ENCODE assay signal across 9 mouse cellular contexts in the genomic region with DNA sequence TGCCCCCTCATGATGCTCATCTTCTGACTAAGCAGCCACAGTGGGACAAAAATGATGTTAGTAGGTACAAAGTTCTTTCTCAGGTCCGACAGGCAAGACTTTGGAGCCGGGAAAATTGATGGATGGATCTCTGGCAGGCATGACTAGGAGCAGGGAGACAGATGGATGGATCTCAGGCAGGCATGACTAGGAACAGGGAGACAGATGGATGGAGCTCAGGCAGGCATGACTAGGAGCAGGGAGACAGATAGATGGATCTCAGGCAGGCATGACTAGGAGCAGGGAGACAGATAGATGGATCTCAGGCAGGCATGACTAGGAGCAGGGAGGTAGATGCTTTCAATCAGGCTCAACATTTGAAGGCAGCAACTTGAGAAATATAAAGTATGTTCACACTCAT. TPM values are rescaled to one million over a fixed set of nuclear protein-coding genes. Genes with fewer than 3 reads are reported as not detected.
DNase-seq lines count a peak whose midpoint lies in the region; ATAC-seq and TF ChIP-seq lines count a peak whose summit lies in the region.
"Had no signal": no experiment of that assay in that cellular context is flagged by ENCODE, and none has a peak within 500 bp of the region (broad histone marks: within the 10 kb centered on the region; RNA-seq: fewer than 3 reads in every experiment).

No protein-coding gene starts in this region.

- H3K27ac ChIP-seq in limb, embryonic 12.5 days = no peak overlapping the region
- H3K27ac ChIP-seq in limb, embryonic 10.5 days = no peak overlapping the region
- H3K27ac ChIP-seq in forebrain, postnatal 0 days (ENCODE audit: low read depth, low read length) = peak overlapping the region; percentile 71
- H3K27ac ChIP-seq in neural tube, embryonic 14.5 days (ENCODE audit: low read depth, low read length) = no peak overlapping the region
- H3K27ac ChIP-seq: liver, embryonic 13.5 days had no signal

- WGBS in limb, embryonic 12.5 days = 30% methylated on average over 2 of the region's 2 CpGs
- 30% methylated on average over 2 of the region's 2 CpGs for WGBS in limb, embryonic 10.5 days
- WGBS in forebrain, postnatal 0 days = 18% methylated on average over 2 of the region's 2 CpGs
- 21% methylated on average over 2 of the region's 2 CpGs for WGBS in neural tube, embryonic 14.5 days

- no peak for TF ChIP-seq CTCF in forebrain, postnatal 0 days (IDR thresholded peaks at IDR 0.05; ENCODE audit: low read depth)

- no peak for ATAC-seq in limb, embryonic 12.5 days (ENCODE audit: insufficient number of reproducible peaks, insufficient read depth, low FRiP score, low TSS enrichment, low read depth)
- ATAC-seq in forebrain, postnatal 0 days = peak; percentile 95
- ATAC-seq in neural tube, embryonic 14.5 days (ENCODE audit: low read depth) = no peak
- no peak for ATAC-seq in megakaryocyte progenitor cell, adult 5-6 weeks (replicated peaks; ENCODE audit: poor library complexity)

- H3K36me3 ChIP-seq in limb, embryonic 12.5 days = no peaks in the 10 kb centered on the region
- H3K36me3 ChIP-seq in limb, embryonic 10.5 days = no peaks in the 10 kb centered on the region
- H3K36me3 ChIP-seq in forebrain, postnatal 0 days (ENCODE audit: insufficient read depth) = no peaks in the 10 kb centered on the region
- no peaks in the 10 kb centered on the region for H3K36me3 ChIP-seq in neural tube, embryonic 14.5 days (ENCODE audit: control insufficient read depth, insufficient read depth, low read length)
- H3K36me3 ChIP-seq: liver, embryonic 13.5 days had no signal

- DNase-seq in limb, embryonic 10.5 days (ENCODE audit: low spot score) = no peak
- peak; percentile 83 for DNase-seq in forebrain, postnatal 0 days
- DNase-seq in layer of hippocampus, adult 9-11 months = peak; percentile 80
- DNase-seq in c-Kit-positive CD71-positive TER-119-positive erythroid progenitor cells, embryonic 14.5 days (ENCODE audit: low spot score) = no peak
- no peak for DNase-seq in spleen, postnatal 14 days (ENCODE audit: low spot score in 2 of 2)
- DNase-seq: liver, embryonic 13.5 days had no signal

- peak overlapping the region; percentile 19 for H3K4me3 ChIP-seq in limb, embryonic 12.5 days (replicated peaks)
- no peak overlapping the region for H3K4me3 ChIP-seq in limb, embryonic 10.5 days
- peak overlapping the region; percentile 43 for H3K4me3 ChIP-seq in forebrain, postnatal 0 days (ENCODE audit: low read depth, low read length)
- peak overlapping the region; percentile 25; the same call in 1 of the 2 replicates for H3K4me3 ChIP-seq in neural tube, embryonic 14.5 days (ENCODE audit: low read depth, low read length)
- H3K4me3 ChIP-seq: liver, embryonic 13.5 days had no signal

- H3K9me3 ChIP-seq in limb, embryonic 12.5 days = no peaks in the 10 kb centered on the region
- no peaks in the 10 kb centered on the region for H3K9me3 ChIP-seq in limb, embryonic 10.5 days (replicated peaks)
- H3K9me3 ChIP-seq in forebrain, postnatal 0 days (ENCODE audit: low read length) = no peaks in the 10 kb centered on the region
- H3K9me3 ChIP-seq in neural tube, embryonic 14.5 days (ENCODE audit: control insufficient read depth, low read length) = no peaks in the 10 kb centered on the region
- H3K9me3 ChIP-seq: liver, embryonic 13.5 days had no signal

- H3K9ac ChIP-seq in limb, embryonic 12.5 days (replicated peaks) = no peak overlapping the region
- H3K9ac ChIP-seq in forebrain, postnatal 0 days = peak overlapping the region; percentile 58
- H3K9ac ChIP-seq in neural tube, embryonic 14.5 days (replicated peaks; ENCODE audit: low read depth, low read length) = no peak overlapping the region
- H3K9ac ChIP-seq: liver, embryonic 13.5 days had no signal

- H3K4me2 ChIP-seq in limb, embryonic 12.5 days = peak overlapping the region; percentile 18
- H3K4me2 ChIP-seq in forebrain, postnatal 0 days (ENCODE audit: low read depth) = peak overlapping the region; percentile 48
- H3K4me2 ChIP-seq in neural tube, embryonic 14.5 days (ENCODE audit: low read depth, low read length) = peak overlapping the region; percentile 43
- H3K4me2 ChIP-seq: liver, embryonic 13.5 days had no signal

- no peaks in the 10 kb centered on the region for H3K4me1 ChIP-seq in limb, embryonic 12.5 days (replicated peaks)
- no peaks in the 10 kb centered on the region for H3K4me1 ChIP-seq in limb, embryonic 10.5 days
- H3K4me1 ChIP-seq in forebrain, postnatal 0 days (ENCODE audit: insufficient read depth) = no peaks in the 10 kb centered on the region
- no peaks in the 10 kb centered on the region for H3K4me1 ChIP-seq in neural tube, embryonic 14.5 days (ENCODE audit: control insufficient read depth, insufficient read depth, low read length)
- H3K4me1 ChIP-seq: liver, embryonic 13.5 days had no signal

- 0 out of 2 replicates have a peak, but pooled peaks cover 6% of the 10 kb centered on the region for H3K27me3 ChIP-seq in limb, embryonic 12.5 days
- no peaks in the 10 kb centered on the region; the same call in 1 of the 2 replicates for H3K27me3 ChIP-seq in limb, embryonic 10.5 days (ENCODE audit: low read depth, poor library complexity, severe bottlenecking)
- H3K27me3 ChIP-seq in forebrain, postnatal 0 days (ENCODE audit: insufficient read depth, low read length) = no peaks in the 10 kb centered on the region
- H3K27me3 ChIP-seq in neural tube, embryonic 14.5 days (ENCODE audit: control insufficient read depth, insufficient read depth, low read length) = no peaks in the 10 kb centered on the region

RNA-seq across cellular contexts. Expression of gene Alox8, which starts 13.8 kb away (rescaled TPM):
- 0.08 TPM in 1 of 2 replicates, not detected in the other for polyA plus RNA-seq in limb, embryonic 12.5 days (2016; fragmentation: Nextera tagmentation; extraction: Ambion mirVana)
- polyA plus RNA-seq in limb, embryonic 10.5 days (2016; fragmentation: Nextera tagmentation; extraction: Ambion mirVana) = 0.15 TPM in 1 of 2 replicates, not detected in the other
- 1.2 and 1.7 TPM in 2 replicates for total RNA-seq in forebrain, postnatal 0 days (2014; rRNA removed)
- polyA plus RNA-seq in forebrain, postnatal 0 days (2015; fragmentation: Nextera tagmentation; extraction: Ambion mirVana) = 0.34 and 0.54 TPM in 2 replicates
- polyA plus RNA-seq in neural tube, embryonic 14.5 days (2014; fragmentation: Nextera tagmentation; extraction: Ambion mirVana) = 0.24 and 0.43 TPM in 2 replicates
- total RNA-seq in megakaryocyte progenitor cell, adult 5-6 weeks (2015) = 0.07 TPM in 1 of 2 replicates, not detected in the other
- 0.44 TPM in 1 of 2 replicates, not detected in the other for total RNA-seq in megakaryocyte progenitor cell, adult 5-6 weeks (2017)
- polyA plus RNA-seq: liver, embryonic 13.5 days had no signal

RNA-seq across cellular contexts. Expression of gene Gucy2e, which starts 25.4 kb away (rescaled TPM):
- 0.08 TPM in 1 of 2 replicates, not detected in the other for polyA plus RNA-seq in limb, embryonic 12.5 days (2016; fragmentation: Nextera tagmentation; extraction: Ambion mirVana)
- polyA plus RNA-seq in limb, embryonic 10.5 days (2016; fragmentation: Nextera tagmentation; extraction: Ambion mirVana) = not detected in 2 replicates
- total RNA-seq in forebrain, postnatal 0 days (2014; rRNA removed) = 0.67 and 0.77 TPM in 2 replicates
- polyA plus RNA-seq in forebrain, postnatal 0 days (2015; fragmentation: Nextera tagmentation; extraction: Ambion mirVana) = 0.60 and 0.85 TPM in 2 replicates
- polyA plus RNA-seq in neural tube, embryonic 14.5 days (2014; fragmentation: Nextera tagmentation; extraction: Ambion mirVana) = 0.35 and 0.62 TPM in 2 replicates
- total RNA-seq in megakaryocyte progenitor cell, adult 5-6 weeks (2015) = 0.10 TPM in 1 of 2 replicates, not detected in the other
- total RNA-seq in megakaryocyte progenitor cell, adult 5-6 weeks (2017) = 0.03 TPM in 1 of 2 replicates, not detected in the other
- polyA plus RNA-seq: liver, embryonic 13.5 days had no signal

RNA-seq across cellular contexts. Expression of gene Alox12b, which starts 54.6 kb away (rescaled TPM):
- polyA plus RNA-seq in limb, embryonic 12.5 days (2016; fragmentation: Nextera tagmentation; extraction: Ambion mirVana) = 0.08 TPM in 1 of 2 replicates, not detected in the other
- polyA plus RNA-seq in limb, embryonic 10.5 days (2016; fragmentation: Nextera tagmentation; extraction: Ambion mirVana) = 0.05 TPM in 1 of 2 replicates, not detected in the other
- 0.19 and 0.38 TPM in 2 replicates for total RNA-seq in forebrain, postnatal 0 days (2014; rRNA removed)
- 0.15 and 0.46 TPM in 2 replicates for polyA plus RNA-seq in forebrain, postnatal 0 days (2015; fragmentation: Nextera tagmentation; extraction: Ambion mirVana)
- 0.43 and 0.67 TPM in 2 replicates for polyA plus RNA-seq in neural tube, embryonic 14.5 days (2014; fragmentation: Nextera tagmentation; extraction: Ambion mirVana)
- total RNA-seq in megakaryocyte progenitor cell, adult 5-6 weeks (2015) = not detected in 2 replicates
- total RNA-seq in megakaryocyte progenitor cell, adult 5-6 weeks (2017) = not detected in 2 replicates
- polyA plus RNA-seq: liver, embryonic 13.5 days had no signal

Comparison
In these comparisons a context has a peak if more than half of its experiments do, and no peak if none do; other contexts are left out.
1. DNase-seq: peak in forebrain, postnatal 0 days (single experiment) and layer of hippocampus, adult 9-11 months (single experiment); none in limb, embryonic 10.5 days (single experiment), c-Kit-positive CD71-positive TER-119-positive erythroid progenitor cells, embryonic 14.5 days (single experiment) and spleen, postnatal 14 days (0 of 2).
2. Peak in every context shown above with its lines, with median percentiles within 50 percentile points of each other: H3K4me2 ChIP-seq.